ENCODE assay signal across 28 mouse cellular contexts in the genomic region with DNA sequence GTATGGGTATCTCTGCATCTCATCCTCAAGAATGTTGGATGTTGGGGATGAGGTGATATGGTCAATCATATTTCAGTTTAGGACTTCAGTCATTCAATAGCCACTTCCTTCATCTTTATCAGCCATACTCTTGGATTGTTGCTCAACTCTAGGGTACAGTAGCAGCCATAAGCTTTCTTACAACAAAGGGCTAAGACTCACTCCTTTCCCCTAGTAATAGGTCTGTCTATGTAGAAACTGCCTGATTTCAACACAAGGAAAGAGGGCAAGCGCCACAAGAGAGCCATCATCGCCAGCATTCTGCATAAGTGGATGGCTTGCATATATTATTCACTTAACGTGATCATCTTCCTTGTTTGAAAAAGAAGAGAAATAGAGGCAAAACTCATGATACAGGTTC.
"Had no signal": no experiment of that assay in that cellular context is flagged by ENCODE, and none has a peak within 500 bp of the region (broad histone marks: within the 10 kb centered on the region; RNA-seq: fewer than 3 reads in every experiment).

No protein-coding gene starts in this region.

- H3K4me1 ChIP-seq: liver, embryonic 12.5 days; liver, embryonic 13.5 days; liver, embryonic 15.5 days; megakaryocyte, embryonic 14.5 days; midbrain, embryonic 12.5 days; midbrain, embryonic 13.5 days; midbrain, embryonic 15.5 days; neural tube, embryonic 12.5 days; neural tube, embryonic 13.5 days had no signal

- H3K4me3 ChIP-seq: left cerebral cortex, adult 2 months; limb, embryonic 10.5 days; limb, embryonic 12.5 days; limb, embryonic 13.5 days; limb, embryonic 15.5 days; liver, embryonic 12.5 days; liver, embryonic 13.5 days; liver, embryonic 15.5 days; lung, embryonic 15.5 days; megakaryocyte, embryonic 14.5 days; midbrain, embryonic 10.5 days; midbrain, embryonic 12.5 days; midbrain, embryonic 13.5 days; midbrain, embryonic 15.5 days; myocyte; neural tube, embryonic 12.5 days; neural tube, embryonic 13.5 days had no signal

- DNase-seq: left cerebral cortex, postnatal 4 days; liver; liver, embryonic 13.5 days; liver, postnatal 0 days; lung, adult 18-20 months; lung, embryonic 14.5 days; lung, postnatal 10 days; lung, postnatal 14 days; lung, postnatal 4 days; midbrain, embryonic 14.5 days had no signal

- ATAC-seq: liver, embryonic 12.5 days; liver, postnatal 0 days; lung, postnatal 0 days; midbrain, embryonic 13.5 days; midbrain, embryonic 15.5 days; midbrain, embryonic 16.5 days had no signal
